Mouse (Mus musculus): ENCODE data around the gene Tas2r107. TPM values are rescaled to one million over a fixed set of nuclear protein-coding genes. Genes with fewer than 3 reads are reported as not detected.
"Not testable (repeated sequence)": the region's sequence is repeated elsewhere in the genome, so short reads cannot be mapped to it uniquely, and the experiment has no call there.

Gene Tas2r107
- not detected for total RNA-seq (2021)
- long read RNA-seq, experiment 1 = 0 reads
- long read RNA-seq, experiment 2 = 0 reads

DNA sequence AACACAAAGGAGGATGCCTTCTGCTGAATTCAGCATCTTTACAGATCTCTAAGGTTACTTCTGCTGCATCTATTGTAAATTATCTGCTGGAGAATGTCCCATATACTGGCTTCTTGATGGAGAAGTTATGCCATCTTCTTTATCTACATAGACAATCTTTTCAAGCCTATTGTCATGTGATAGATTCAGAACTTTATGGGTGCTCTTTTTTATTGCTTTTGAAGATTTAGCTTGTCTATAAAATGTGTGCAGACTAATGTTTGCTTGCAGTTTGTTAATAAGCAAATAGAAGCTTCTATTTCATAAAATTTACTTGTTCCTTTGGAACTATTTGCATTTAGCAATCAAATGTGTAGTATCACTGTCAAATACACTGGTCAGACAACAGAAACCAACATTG is at the start of gene Tas2r107:
TSS of gene Tas2r107 (minus strand) at position 101 of the 400 bp plus-strand sequence.
- no peak for DNase-seq (ENCODE audit: low spot score in 2 of 2)

- no peak for DNase-seq (ENCODE audit: low spot score in 2 of 2)
Measured at GRCm38 (mm10) chr6:131689963-131690362, 30.0 kb upstream of the Tas2r107 start, which contains the start of gene Tas2r114. Gene Tas2r114, minus strand, starts transcription at chr6:131690063.

DNA sequence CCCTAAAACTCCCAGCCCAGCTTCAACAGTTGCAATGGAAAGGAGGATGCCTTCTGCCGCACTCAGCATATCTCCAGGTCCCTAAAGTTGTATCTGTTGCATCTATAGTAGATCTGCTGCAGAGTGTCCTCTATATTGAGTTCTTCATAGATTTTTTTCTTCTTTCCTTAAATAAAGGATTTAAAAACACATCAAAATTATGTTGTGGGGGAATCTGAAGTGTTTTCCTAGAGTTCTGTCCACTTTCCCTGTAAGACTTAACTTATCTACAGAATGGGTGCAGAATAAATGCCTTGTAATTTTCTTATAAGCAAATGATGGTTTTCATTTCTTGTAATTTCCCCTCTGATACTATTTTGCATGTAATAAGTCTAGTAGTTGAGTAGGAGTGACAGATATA is 27.4 kb upstream of the Tas2r107 start, which contains the start of gene Tas2r105:
TSS of gene Tas2r105 (minus strand) at position 101 of the 400 bp plus-strand sequence.
- no peak for DNase-seq (ENCODE audit: low spot score in 2 of 2)

DNA sequence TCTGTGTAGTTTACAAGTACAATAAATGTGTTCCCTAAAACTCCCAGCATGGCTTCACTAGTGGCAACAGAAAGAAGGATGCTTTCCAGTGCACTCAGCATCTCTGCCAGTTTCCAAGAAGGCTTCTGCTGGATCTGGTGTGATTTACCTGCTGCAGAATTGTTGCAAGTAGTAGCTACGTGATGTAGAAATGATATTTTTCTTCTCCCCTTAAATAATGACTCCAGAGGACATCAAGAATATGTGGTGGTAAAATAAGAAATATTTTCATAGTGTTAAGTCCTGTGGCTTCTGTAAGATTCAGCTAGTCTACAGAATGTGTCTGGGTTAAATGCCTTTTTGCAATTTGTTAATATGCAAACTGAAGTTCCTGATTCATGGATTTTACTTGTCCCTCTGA is 25.7 kb upstream of the Tas2r107 start, which contains the start of gene Tas2r104:
TSS of gene Tas2r104 (minus strand) at position 101 of the 400 bp plus-strand sequence.
- DNase-seq (ENCODE audit: low spot score in 2 of 2) = no peak

GRCm38 (mm10) chr6:131678786-131679185 is 18.8 kb upstream of the Tas2r107 start, which contains the start of gene Tas2r106:
Gene Tas2r106, minus strand, starts transcription at chr6:131678886.
- no peak for DNase-seq (ENCODE audit: low spot score in 2 of 2)

DNA sequence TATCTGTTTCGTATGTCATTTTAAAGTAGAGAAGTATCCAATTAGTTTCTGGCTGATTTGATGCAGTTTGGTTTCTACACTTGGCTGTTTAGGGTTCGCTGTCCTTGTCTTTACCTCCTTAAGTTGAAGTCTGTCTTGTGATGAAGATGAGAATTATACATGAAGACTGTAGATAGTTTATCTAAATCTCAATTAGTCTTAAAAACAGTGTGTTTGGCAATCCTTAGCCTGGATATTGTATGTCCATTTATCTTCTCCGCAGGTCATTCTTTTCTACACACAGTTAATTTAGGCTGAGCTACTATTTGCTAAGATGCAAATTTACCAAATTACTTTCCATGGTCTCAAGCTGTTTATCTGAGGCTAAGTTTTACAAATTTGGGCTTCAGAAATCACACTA is 29.1 kb downstream of the Tas2r107 start, which contains the start of gene Tas2r130:
TSS of gene Tas2r130 (minus strand) at position 101 of the 400 bp plus-strand sequence.
- no peak for DNase-seq (ENCODE audit: low spot score in 2 of 2)

DNA sequence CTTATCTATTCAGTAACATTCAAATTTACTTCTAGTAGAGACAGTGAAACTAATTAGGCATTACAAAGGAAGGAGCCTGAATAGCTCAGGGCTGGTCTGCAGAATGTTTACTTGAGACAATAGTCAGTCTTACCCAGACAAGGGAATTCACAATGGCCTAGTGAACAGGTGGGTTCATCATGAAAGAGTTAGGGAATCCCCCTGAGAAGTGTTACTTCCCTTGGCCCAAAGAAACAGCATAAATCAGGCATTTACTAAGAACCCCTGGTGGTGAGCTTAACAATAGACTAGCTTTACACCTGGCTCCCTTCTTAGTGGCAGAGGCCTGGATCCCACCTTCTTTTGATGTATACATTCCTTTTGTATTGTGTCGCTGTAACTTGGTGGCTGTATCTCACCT is 50.0 kb downstream of the Tas2r107 start:
- DNase-seq (ENCODE audit: low spot score in 2 of 2) = not testable (repeated sequence)

Other genes with a start within 250 kb of the Tas2r107 start
- gene 5430401F13Rik, start 173.7 kb downstream of the Tas2r107 start, total RNA-seq (2021) = not detected
- not detected for gene Gm6619, start 173.7 kb downstream of the Tas2r107 start, total RNA-seq (2021)
- not detected for gene Tas2r130, start 29.2 kb downstream of the Tas2r107 start, total RNA-seq (2021)
- gene Tas2r106, start 18.7 kb upstream of the Tas2r107 start, total RNA-seq (2021) = not detected
- not detected for gene Tas2r104, start 25.6 kb upstream of the Tas2r107 start, total RNA-seq (2021)
- not detected for gene Tas2r105, start 27.3 kb upstream of the Tas2r107 start, total RNA-seq (2021)
- not detected for gene Tas2r114, start 29.9 kb upstream of the Tas2r107 start, total RNA-seq (2021)

All from gastrocnemius, postnatal 4 days (tissue).